Mouse (Mus musculus) hindbrain, embryonic 11.5 days (tissue): ENCODE results near the gene Trim25. TPM values are rescaled to one million over a fixed set of nuclear protein-coding genes. Genes with fewer than 3 reads are reported as not detected.
"Not testable (repeated sequence)": the region's sequence is repeated elsewhere in the genome, so short reads cannot be mapped to it uniquely, and the experiment has no call there.

Experiments
- ATAC-seq: fragments of 200-750 bp; cut with Nextera tagmentation; 2 replicates; pipeline ENCODE4 v1.8.0; 2017; ENCODE audit warnings: mild to moderate bottlenecking, moderate TSS enrichment, moderate library complexity; ENCODE audit not compliant: low FRiP score
- DNase-seq: peaks from one replicate; pipeline ENCODE4 v3.0.0-alpha.2; 2015; ENCODE audit warnings: low spot score
- H3K27ac ChIP-seq: fragments of 300-500 bp; sonication (generic); 2 replicates; pipeline ENCODE4 v1.5.1; 2014; ENCODE audit warnings: mild to moderate bottlenecking, low read depth, low read length
- H3K27me3 ChIP-seq: fragments of 300-500 bp; sonication (generic); 2 replicates; pipeline ENCODE4 v1.6.1; 2014; ENCODE audit warnings: mild to moderate bottlenecking, low read length, moderate library complexity, mixed read lengths; ENCODE audit not compliant: control insufficient read depth, insufficient read depth
- H3K36me3 ChIP-seq: fragments of 300-500 bp; sonication (generic); 2 replicates; pipeline ENCODE4 v1.6.1; 2014; ENCODE audit warnings: mild to moderate bottlenecking, low read length, moderate library complexity, mixed read lengths; ENCODE audit not compliant: control insufficient read depth, insufficient read depth
- H3K4me1 ChIP-seq: fragments of 300-500 bp; sonication (generic); replicated peaks from 2 replicates; pipeline ENCODE4 v1.6.1; 2014; ENCODE audit warnings: low read length, mixed read lengths; ENCODE audit not compliant: control insufficient read depth, insufficient read depth
- H3K4me2 ChIP-seq: fragments of 300-500 bp; sonication (generic); replicated peaks from 2 replicates; pipeline ENCODE4 v1.6.1; 2014; ENCODE audit warnings: mild to moderate bottlenecking, low read depth, low read length
- H3K4me3 ChIP-seq: fragments of 300-500 bp; sonication (generic); 2 replicates; pipeline ENCODE4 v1.5.1; 2014; ENCODE audit warnings: low read depth, low read length
- H3K9ac ChIP-seq: fragments of 300-500 bp; sonication (generic); 2 replicates; pipeline ENCODE4 v1.6.1; 2014; ENCODE audit warnings: low read depth, low read length
- H3K9me3 ChIP-seq: fragments of 300-500 bp; sonication (generic); 2 replicates; pipeline ENCODE4 v1.6.1; 2016; ENCODE audit warnings: low read length; ENCODE audit not compliant: control insufficient read depth
- WGBS: fragments of 180-500 bp; shearing (Covaris S2); extraction: QIAGEN DNeasy Blood & Tissue Kit; methylation state at CpG from one replicate; pipeline ENCODE4 v1.1.7; 2014; 5-methylcytosine and 5-hydroxymethylcytosine counted together
- polyA plus RNA-seq: library from polyadenylated mRNA; unstranded; fragments of >200 nt; fragmentation: Nextera tagmentation; extraction: Ambion mirVana; gene quantifications from 2 replicates; pipeline ENCODE4 v1.2.1, GENCODE M21; 2014

The Trim25 gene
- polyA plus RNA-seq, 1 experiment from 2014 or later: 3.6 TPM

GRCm38 (mm10) chr11:89038496-89038895 is 39.3 kb downstream of the Trim25 start:
- H3K9me3 ChIP-seq: no peaks in the 10 kb centered on the region
- H3K27me3 ChIP-seq: no peaks in the 10 kb centered on the region
- H3K27ac ChIP-seq: no peak overlapping the region
- H3K4me2 ChIP-seq: no peak overlapping the region
- no peaks in the 10 kb centered on the region for H3K4me1 ChIP-seq
- DNase-seq: no peak
- 95% methylated on average over 6 of the region's 6 CpGs for WGBS
- no peaks in the 10 kb centered on the region; the same call in 1 of the 2 replicates for H3K36me3 ChIP-seq
- H3K4me3 ChIP-seq: no peak overlapping the region
- no peak for ATAC-seq
- no peak overlapping the region for H3K9ac ChIP-seq

GRCm38 (mm10) chr11:89039325-89039724 is 40.1 kb downstream of the Trim25 start:
- Histone ChIP-seq H3K4me3 (no peak overlapping the region), H3K36me3 (peaks cover 1% of the 10 kb centered on the region), H3K9ac (no peak overlapping the region), H3K27ac (no peak overlapping the region), H3K4me1 (no peaks in the 10 kb centered on the region), H3K4me2 (no peak overlapping the region), H3K27me3 (no peaks in the 10 kb centered on the region), H3K9me3 (no peaks in the 10 kb centered on the region)
- DNase-seq (peak; percentile 62), ATAC-seq (no peak)
- WGBS: 52% methylated on average over 3 of the region's 3 CpGs

GRCm38 (mm10) chr11:89041073-89041472 is 41.9 kb downstream of the Trim25 start:
- not testable (repeated sequence) for ATAC-seq, H3K36me3 ChIP-seq, H3K4me1 ChIP-seq

GRCm38 (mm10) chr11:89043046-89043445 is 43.9 kb downstream of the Trim25 start:
- Histone ChIP-seq H3K4me1 (no peaks in the 10 kb centered on the region), H3K4me3 (no peak overlapping the region), H3K27ac (no peak overlapping the region), H3K4me2 (no peak overlapping the region), H3K27me3 (no peaks in the 10 kb centered on the region), H3K9ac (no peak overlapping the region), H3K9me3 (no peaks in the 10 kb centered on the region), H3K36me3 (peaks cover 10% of the 10 kb centered on the region)
- DNase-seq: no peak
- WGBS: 94% methylated on average over 7 of the region's 7 CpGs
- ATAC-seq: no peak

More at GRCm38 (mm10) chr11:89041073-89041472, 41.9 kb downstream of the Trim25 start:
- WGBS: 92% methylated on average over 6 of the region's 7 CpGs
- not testable (repeated sequence) for H3K9ac ChIP-seq, H3K9me3 ChIP-seq, H3K4me3 ChIP-seq, H3K4me2 ChIP-seq, DNase-seq, H3K27me3 ChIP-seq, H3K27ac ChIP-seq

- H3K4me2 ChIP-seq, H3K4me1 ChIP-seq, H3K4me3 ChIP-seq, H3K9ac ChIP-seq, H3K9me3 ChIP-seq, H3K27ac ChIP-seq, H3K27me3 ChIP-seq, DNase-seq, ATAC-seq: not testable (repeated sequence)
- WGBS: 92% methylated on average over 3 of the region's 3 CpGs
- H3K36me3 ChIP-seq: peaks cover 10% of the 10 kb centered on the region
Observed at GRCm38 (mm10) chr11:89045501-89045900, 46.3 kb downstream of the Trim25 start.

- H3K4me3 ChIP-seq: no peak overlapping the region
- no peaks in the 10 kb centered on the region for H3K4me1 ChIP-seq
- H3K27me3 ChIP-seq: no peaks in the 10 kb centered on the region
- H3K27ac ChIP-seq: no peak overlapping the region
- no peak for DNase-seq
- H3K36me3 ChIP-seq: peaks cover 10% of the 10 kb centered on the region
- no peak overlapping the region for H3K4me2 ChIP-seq
- ATAC-seq: no peak
- no peaks in the 10 kb centered on the region for H3K9me3 ChIP-seq
- no peak overlapping the region for H3K9ac ChIP-seq
- 91% methylated on average over 3 of the region's 3 CpGs for WGBS
Observed at GRCm38 (mm10) chr11:89046021-89046420, 46.8 kb downstream of the Trim25 start.

- no peaks in the 10 kb centered on the region for H3K9me3 ChIP-seq
- DNase-seq: no peak
- H3K4me3 ChIP-seq: no peak overlapping the region
- WGBS: 87% methylated on average over 6 of the region's 6 CpGs
- H3K9ac ChIP-seq: no peak overlapping the region
- H3K27me3 ChIP-seq: no peaks in the 10 kb centered on the region
- no peaks in the 10 kb centered on the region for H3K4me1 ChIP-seq
- no peak overlapping the region for H3K4me2 ChIP-seq
- peaks cover 3% of the 10 kb centered on the region; the same call in 1 of the 2 replicates for H3K36me3 ChIP-seq
- H3K27ac ChIP-seq: no peak overlapping the region
- no peak for ATAC-seq
Observed at GRCm38 (mm10) chr11:89051767-89052166, 52.6 kb downstream of the Trim25 start.

- no peak for ATAC-seq
- Histone ChIP-seq H3K9ac (no peak overlapping the region), H3K4me2 (no peak overlapping the region), H3K36me3 (no peaks in the 10 kb centered on the region), H3K4me3 (no peak overlapping the region), H3K27me3 (no peaks in the 10 kb centered on the region), H3K9me3 (no peaks in the 10 kb centered on the region), H3K27ac (no peak overlapping the region), H3K4me1 (peaks cover 4% of the 10 kb centered on the region; the same call in 1 of the 2 replicates)
- no peak for DNase-seq
- WGBS: 90% methylated on average over 13 of the region's 13 CpGs
Observed at GRCm38 (mm10) chr11:89055931-89056690, 56.9 kb downstream of the Trim25 start.
